Mouse (Mus musculus): ENCODE data around the gene Rimbp2. TPM values are rescaled to one million over a fixed set of nuclear protein-coding genes. Genes with fewer than 3 reads are reported as not detected.

The Rimbp2 gene
- polyA plus RNA-seq, 1 experiment from 2014 or later, result 0.55 TPM

- Histone ChIP-seq H3K4me1 (peaks cover 14% of the 10 kb centered on the region), H3K4me3 (no peak overlapping the region), H3K27ac (no peak overlapping the region), H3K9me3 (no peaks in the 10 kb centered on the region), H3K27me3 (ENCODE audit: insufficient read depth, poor library complexity, severe bottlenecking) (no peaks in the 10 kb centered on the region), H3K36me3 (no peaks in the 10 kb centered on the region)
- WGBS, result 84% methylated on average over 5 of the region's 5 CpGs
- DNase-seq (ENCODE audit: low spot score), result no peak
Observed at GRCm38 (mm10) chr5:128866811-128867210, 86.5 kb downstream of the Rimbp2 start.

- H3K27me3 ChIP-seq (ENCODE audit: insufficient read depth, poor library complexity, severe bottlenecking), result no peaks in the 10 kb centered on the region
- DNase-seq (ENCODE audit: low spot score), result no peak
- peaks cover 14% of the 10 kb centered on the region for H3K4me1 ChIP-seq
- no peak overlapping the region for H3K27ac ChIP-seq
- H3K9me3 ChIP-seq, result no peaks in the 10 kb centered on the region
- H3K36me3 ChIP-seq, result no peaks in the 10 kb centered on the region
- WGBS, result 76% methylated on average over 5 of the region's 5 CpGs
- H3K4me3 ChIP-seq, result no peak overlapping the region
Observed at GRCm38 (mm10) chr5:128866291-128866690, 87.0 kb downstream of the Rimbp2 start.

- 56% methylated on average over 6 of the region's 6 CpGs for WGBS
- H3K9me3 ChIP-seq, result no peaks in the 10 kb centered on the region
- H3K4me3 ChIP-seq, result no peak overlapping the region
- H3K4me1 ChIP-seq, result peaks cover 14% of the 10 kb centered on the region
- H3K27me3 ChIP-seq (ENCODE audit: insufficient read depth, poor library complexity, severe bottlenecking), result no peaks in the 10 kb centered on the region
- H3K27ac ChIP-seq, result no peak overlapping the region
- DNase-seq (ENCODE audit: low spot score), result no peak
- no peaks in the 10 kb centered on the region for H3K36me3 ChIP-seq
Observed at GRCm38 (mm10) chr5:128863497-128863896, 89.8 kb downstream of the Rimbp2 start.

- Histone ChIP-seq H3K27ac (no peak overlapping the region), H3K9me3 (no peaks in the 10 kb centered on the region), H3K27me3 (ENCODE audit: insufficient read depth, poor library complexity, severe bottlenecking) (no peaks in the 10 kb centered on the region), H3K36me3 (no peaks in the 10 kb centered on the region), H3K4me1 (peaks cover 14% of the 10 kb centered on the region), H3K4me3 (no peak overlapping the region)
- DNase-seq (ENCODE audit: low spot score), result no peak
- 93% methylated on average over 3 of the region's 3 CpGs for WGBS
Observed at GRCm38 (mm10) chr5:128860907-128861306, 92.4 kb downstream of the Rimbp2 start.

GRCm38 (mm10) chr5:128852791-128853190 is 100.5 kb downstream of the Rimbp2 start:
- Histone ChIP-seq H3K36me3 (no peaks in the 10 kb centered on the region), H3K9me3 (no peaks in the 10 kb centered on the region), H3K27ac (no peak overlapping the region), H3K4me3 (no peak overlapping the region), H3K27me3 (ENCODE audit: insufficient read depth, poor library complexity, severe bottlenecking) (no peaks in the 10 kb centered on the region), H3K4me1 (no peaks in the 10 kb centered on the region)
- 66% methylated on average over 6 of the region's 6 CpGs for WGBS
- DNase-seq (ENCODE audit: low spot score), result no peak

- 85% methylated on average over 8 of the region's 8 CpGs for WGBS
- DNase-seq (ENCODE audit: low spot score), result no peak
- Histone ChIP-seq H3K36me3 (no peaks in the 10 kb centered on the region), H3K27ac (no peak overlapping the region), H3K9me3 (no peaks in the 10 kb centered on the region), H3K27me3 (ENCODE audit: insufficient read depth, poor library complexity, severe bottlenecking) (no peaks in the 10 kb centered on the region), H3K4me3 (no peak overlapping the region), H3K4me1 (no peaks in the 10 kb centered on the region)
Observed at GRCm38 (mm10) chr5:128847806-128848205, 105.5 kb downstream of the Rimbp2 start.

GRCm38 (mm10) chr5:128846433-128847040 is 106.7 kb downstream of the Rimbp2 start:
- Histone ChIP-seq H3K4me1 (no peaks in the 10 kb centered on the region), H3K27ac (no peak overlapping the region), H3K4me3 (no peak overlapping the region), H3K27me3 (ENCODE audit: insufficient read depth, poor library complexity, severe bottlenecking) (no peaks in the 10 kb centered on the region), H3K36me3 (no peaks in the 10 kb centered on the region), H3K9me3 (no peaks in the 10 kb centered on the region)
- no peak for DNase-seq (ENCODE audit: low spot score)
- WGBS, result 81% methylated on average over 12 of the region's 12 CpGs

GRCm38 (mm10) chr5:128845033-128845432 is 108.3 kb downstream of the Rimbp2 start:
- Histone ChIP-seq H3K36me3 (no peaks in the 10 kb centered on the region), H3K4me3 (no peak overlapping the region), H3K4me1 (no peaks in the 10 kb centered on the region), H3K27me3 (ENCODE audit: insufficient read depth, poor library complexity, severe bottlenecking) (no peaks in the 10 kb centered on the region), H3K9me3 (no peaks in the 10 kb centered on the region), H3K27ac (no peak overlapping the region)
- DNase-seq (ENCODE audit: low spot score), result no peak
- WGBS, result 85% methylated on average over 11 of the region's 11 CpGs

GRCm38 (mm10) chr5:128843982-128844381 is 109.3 kb downstream of the Rimbp2 start:
- Histone ChIP-seq H3K4me3 (no peak overlapping the region), H3K27ac (no peak overlapping the region), H3K36me3 (no peaks in the 10 kb centered on the region), H3K9me3 (no peaks in the 10 kb centered on the region), H3K27me3 (ENCODE audit: insufficient read depth, poor library complexity, severe bottlenecking) (no peaks in the 10 kb centered on the region), H3K4me1 (no peaks in the 10 kb centered on the region)
- WGBS, result 38% methylated on average over 2 of the region's 2 CpGs
- DNase-seq (ENCODE audit: low spot score), result no peak

- H3K4me1 ChIP-seq, result no peaks in the 10 kb centered on the region
- no peak overlapping the region for H3K27ac ChIP-seq
- H3K4me3 ChIP-seq, result no peak overlapping the region
- H3K36me3 ChIP-seq, result no peaks in the 10 kb centered on the region
- H3K27me3 ChIP-seq (ENCODE audit: insufficient read depth, poor library complexity, severe bottlenecking), result no peaks in the 10 kb centered on the region
- H3K9me3 ChIP-seq, result no peaks in the 10 kb centered on the region
- WGBS, result 65% methylated on average over 4 of the region's 4 CpGs
- DNase-seq (ENCODE audit: low spot score), result no peak
Observed at GRCm38 (mm10) chr5:128841541-128841940, 111.7 kb downstream of the Rimbp2 start.

GRCm38 (mm10) chr5:128837045-128837444 is 116.2 kb downstream of the Rimbp2 start:
- no peaks in the 10 kb centered on the region for H3K9me3 ChIP-seq
- no peak for DNase-seq (ENCODE audit: low spot score)
- no peak overlapping the region for H3K4me3 ChIP-seq
- H3K4me1 ChIP-seq, result no peaks in the 10 kb centered on the region
- H3K27me3 ChIP-seq (ENCODE audit: insufficient read depth, poor library complexity, severe bottlenecking), result no peaks in the 10 kb centered on the region
- no peak overlapping the region for H3K27ac ChIP-seq
- H3K36me3 ChIP-seq, result no peaks in the 10 kb centered on the region
- WGBS, result 87% methylated on average over 7 of the region's 7 CpGs

- H3K4me3 ChIP-seq, result no peak overlapping the region
- DNase-seq (ENCODE audit: low spot score), result no peak
- no peaks in the 10 kb centered on the region for H3K36me3 ChIP-seq
- H3K27ac ChIP-seq, result no peak overlapping the region
- H3K27me3 ChIP-seq (ENCODE audit: insufficient read depth, poor library complexity, severe bottlenecking), result no peaks in the 10 kb centered on the region
- 0 out of 2 replicates have a peak, but pooled peaks cover 4% of the 10 kb centered on the region for H3K4me1 ChIP-seq
- H3K9me3 ChIP-seq, result no peaks in the 10 kb centered on the region
- 71% methylated on average over 8 of the region's 8 CpGs for WGBS
Observed at GRCm38 (mm10) chr5:128834126-128834525, 119.2 kb downstream of the Rimbp2 start.

- H3K4me1 ChIP-seq, result no peaks in the 10 kb centered on the region
- H3K36me3 ChIP-seq, result no peaks in the 10 kb centered on the region
- no peak for DNase-seq (ENCODE audit: low spot score)
- H3K27me3 ChIP-seq (ENCODE audit: insufficient read depth, poor library complexity, severe bottlenecking), result peaks cover 3% of the 10 kb centered on the region; the same call in 1 of the 2 replicates
- H3K27ac ChIP-seq, result no peak overlapping the region
- H3K4me3 ChIP-seq, result no peak overlapping the region
- 80% methylated on average over 3 of the region's 3 CpGs for WGBS
- no peaks in the 10 kb centered on the region for H3K9me3 ChIP-seq
Observed at GRCm38 (mm10) chr5:128822843-128823242, 130.4 kb downstream of the Rimbp2 start.
